Mouse (Mus musculus): ENCODE measurements around the gene Slc30a2.

- no peak for TF ChIP-seq POLR2A (IDR thresholded peaks at IDR 0.05; ENCODE audit: borderline replicate concordance, extremely low read depth, insufficient read depth, insufficient read length, poor library complexity, severe bottlenecking)
- no peak for TF ChIP-seq CTCF (IDR thresholded peaks at IDR 0.05; ENCODE audit: borderline replicate concordance, extremely low read depth, insufficient read depth, insufficient read length)
Measured at GRCm38 (mm10) chr4:134353527-134354409, 10.8 kb downstream of the Slc30a2 start.
